Mouse (Mus musculus): ENCODE results near the gene Gpbp1. TPM values are rescaled to one million over a fixed set of nuclear protein-coding genes. Genes with fewer than 3 reads are reported as not detected.

Gene Gpbp1
- total and polyA plus RNA-seq, 3 experiments, result 43.3 to 99.6 (median 96.1) TPM

GRCm38 (mm10) chr13:111431174-111431573 lies 58.7 kb downstream of the Gpbp1 start:
- TF ChIP-seq MEF2A (IDR thresholded peaks at IDR 0.05; ENCODE audit: borderline replicate concordance, low read depth, low read length), result no peak
- TF ChIP-seq JUN (IDR thresholded peaks at IDR 0.05; ENCODE audit: insufficient read depth, low read depth, low read length), result no peak
- no peak overlapping the region for H3K4me3 ChIP-seq (replicated peaks in 1 of 3; ENCODE audit: low read depth in 2 of 3, low read length in 2 of 3, poor library complexity in 1 of 3)
- H3K27ac ChIP-seq (ENCODE audit: insufficient read depth, low read depth), result no peak overlapping the region
- dilution Hi-C loops (cut with MboI; ENCODE audit: extremely low pct_ligation_motif_present, extremely low pct_unique_long_range_greater_than_20kb, low sequenced_read_pairs), result no loop called here
- H3K79me2 ChIP-seq (replicated peaks; ENCODE audit: control insufficient read depth, extremely low read depth, insufficient read depth, poor library complexity, severe bottlenecking), result no peaks in the 10 kb centered on the region; the same call in 1 of the 2 replicates
- H3K9ac ChIP-seq (ENCODE audit: insufficient read depth, low read depth), result no peak overlapping the region
- peaks cover 19 to 73% of the 10 kb centered on the region in 2 experiments for H3K36me3 ChIP-seq (replicated peaks in 1 of 2; ENCODE audit: control insufficient read depth in 1 of 2, insufficient read depth in 1 of 2, low read length in 1 of 2)
- no peak overlapping the region for H3K4me2 ChIP-seq (ENCODE audit: insufficient read depth, low read depth, poor library complexity, severe bottlenecking)
- DNase-seq (ENCODE audit: extremely low read depth), result no peak
- H3K4me1 ChIP-seq (ENCODE audit: control insufficient read depth in 1 of 2, insufficient read depth in 2 of 2), result no peaks in the 10 kb centered on the region
- H3K9me3 ChIP-seq (replicated peaks; ENCODE audit: low read length), result no peaks in the 10 kb centered on the region
- H3K27me3 ChIP-seq (replicated peaks), result no peaks in the 10 kb centered on the region
- in situ Hi-C loops (cut with MboI; ENCODE audit: low pct_ligation_motif_present, low pct_unique_long_range_greater_than_20kb, low sequenced_read_pairs), result no loop called here

GRCm38 (mm10) chr13:111421330-111421729 lies 68.6 kb downstream of the Gpbp1 start:
- H3K27me3 ChIP-seq (replicated peaks), result no peaks in the 10 kb centered on the region
- peaks cover 2 to 21% of the 10 kb centered on the region in 2 experiments for H3K36me3 ChIP-seq (replicated peaks in 1 of 2; ENCODE audit: control insufficient read depth in 1 of 2, insufficient read depth in 1 of 2, low read length in 1 of 2)
- no peak for DNase-seq (ENCODE audit: extremely low read depth)
- H3K79me2 ChIP-seq (replicated peaks; ENCODE audit: control insufficient read depth, extremely low read depth, insufficient read depth, poor library complexity, severe bottlenecking), result no peaks in the 10 kb centered on the region
- no peak overlapping the region for H3K9ac ChIP-seq (ENCODE audit: insufficient read depth, low read depth)
- H3K4me2 ChIP-seq (ENCODE audit: insufficient read depth, low read depth, poor library complexity, severe bottlenecking), result no peak overlapping the region
- dilution Hi-C loops (cut with MboI; ENCODE audit: extremely low pct_ligation_motif_present, extremely low pct_unique_long_range_greater_than_20kb, low sequenced_read_pairs), result no loop called here
- in situ Hi-C loops (cut with MboI; ENCODE audit: low pct_ligation_motif_present, low pct_unique_long_range_greater_than_20kb, low sequenced_read_pairs), result loop anchor here (25.0 kb wide), 2 partner anchors 184 to 484 kb away; no protein-coding TSS in a partner anchor
- H3K4me3 ChIP-seq (replicated peaks in 1 of 3; ENCODE audit: low read depth in 2 of 3, low read length in 2 of 3, poor library complexity in 1 of 3), result no peak overlapping the region
- H3K9me3 ChIP-seq (replicated peaks; ENCODE audit: low read length), result no peaks in the 10 kb centered on the region
- H3K4me1 ChIP-seq (ENCODE audit: control insufficient read depth in 1 of 2, insufficient read depth in 2 of 2), result no peaks in the 10 kb centered on the region
- no peak overlapping the region for H3K27ac ChIP-seq (ENCODE audit: insufficient read depth, low read depth)
- TF ChIP-seq POLR2AphosphoS2 (IDR thresholded peaks at IDR 0.05; ENCODE audit: low read depth, low read length), result no peak
- no peak for TF ChIP-seq ZNF384 (IDR thresholded peaks at IDR 0.05; ENCODE audit: low read depth, low read length)
- no peak for TF ChIP-seq NRF1 (IDR thresholded peaks at IDR 0.05; ENCODE audit: low read depth, low read length)
- TF ChIP-seq ELF1 (IDR thresholded peaks at IDR 0.05; ENCODE audit: low read depth, low read length), result no peak
- peak in 1 of 2 experiments; percentile 32; a peak in 2 of 4 replicates for TF ChIP-seq CTCF (conservative IDR thresholded peaks at IDR 0.05 in 1 of 2, IDR thresholded peaks at IDR 0.05 in 1 of 2; ENCODE audit: low read depth in 2 of 2, low read length in 2 of 2)

GRCm38 (mm10) chr13:111418087-111418486 lies 71.8 kb downstream of the Gpbp1 start:
- Histone ChIP-seq H3K9ac (ENCODE audit: insufficient read depth, low read depth) (no peak overlapping the region), H3K27me3 (replicated peaks) (no peaks in the 10 kb centered on the region), H3K4me3 (replicated peaks in 1 of 3; ENCODE audit: low read depth in 2 of 3, low read length in 2 of 3, poor library complexity in 1 of 3) (no peak overlapping the region), H3K27ac (ENCODE audit: insufficient read depth, low read depth) (no peak overlapping the region), H3K79me2 (replicated peaks; ENCODE audit: control insufficient read depth, extremely low read depth, insufficient read depth, poor library complexity, severe bottlenecking) (no peaks in the 10 kb centered on the region), H3K36me3 (replicated peaks in 1 of 2; ENCODE audit: control insufficient read depth in 1 of 2, insufficient read depth in 1 of 2, low read length in 1 of 2) (peaks cover 0 to 8% of the 10 kb centered on the region in 2 experiments), H3K4me2 (ENCODE audit: insufficient read depth, low read depth, poor library complexity, severe bottlenecking) (no peak overlapping the region), H3K9me3 (replicated peaks; ENCODE audit: low read length) (no peaks in the 10 kb centered on the region), H3K4me1 (ENCODE audit: control insufficient read depth in 1 of 2, insufficient read depth in 2 of 2) (no peaks in the 10 kb centered on the region)
- in situ Hi-C loops (cut with MboI; ENCODE audit: low pct_ligation_motif_present, low pct_unique_long_range_greater_than_20kb, low sequenced_read_pairs), result loop anchor here (10.0 to 25.0 kb wide), 3 partner anchors 181 to 1023 kb away; partner anchors contain the start of gene Plk2
- no peak for DNase-seq (ENCODE audit: extremely low read depth)
- TF ChIP-seq SMC3 (IDR thresholded peaks at IDR 0.05; ENCODE audit: low read depth, low read length) (no peak), CTCF (conservative IDR thresholded peaks at IDR 0.05 in 1 of 2, IDR thresholded peaks at IDR 0.05 in 1 of 2; ENCODE audit: low read depth in 2 of 2, low read length in 2 of 2) (no peak), UBTF (IDR thresholded peaks at IDR 0.05; ENCODE audit: low read depth, low read length) (no peak), BHLHE40 (IDR thresholded peaks at IDR 0.05; ENCODE audit: low read depth, low read length) (no peak), MEF2A (IDR thresholded peaks at IDR 0.05; ENCODE audit: borderline replicate concordance, low read depth, low read length) (no peak)
- dilution Hi-C loops (cut with MboI; ENCODE audit: extremely low pct_ligation_motif_present, extremely low pct_unique_long_range_greater_than_20kb, low sequenced_read_pairs), result no loop called here
